Mouse (Mus musculus) olfactory bulb, adult 2 months (tissue): ENCODE measurements around the gene Appbp2.

Experiments used
- CTCF ChIP-seq: fragments of 200-500 bp; IDR thresholded peaks from 2 replicates; pipeline ENCODE4 v1.5.1; 2012; ENCODE audit warnings: low read depth, mild to moderate bottlenecking, low read length, moderate library complexity; ENCODE audit not compliant: insufficient read depth
- POLR2A ChIP-seq: fragments of 200-500 bp; IDR thresholded peaks from 2 replicates; pipeline ENCODE4 v1.6.1; 2012; ENCODE audit warnings: mild to moderate bottlenecking, low read depth, low read length, moderate library complexity; ENCODE audit not compliant: insufficient read depth

DNA sequence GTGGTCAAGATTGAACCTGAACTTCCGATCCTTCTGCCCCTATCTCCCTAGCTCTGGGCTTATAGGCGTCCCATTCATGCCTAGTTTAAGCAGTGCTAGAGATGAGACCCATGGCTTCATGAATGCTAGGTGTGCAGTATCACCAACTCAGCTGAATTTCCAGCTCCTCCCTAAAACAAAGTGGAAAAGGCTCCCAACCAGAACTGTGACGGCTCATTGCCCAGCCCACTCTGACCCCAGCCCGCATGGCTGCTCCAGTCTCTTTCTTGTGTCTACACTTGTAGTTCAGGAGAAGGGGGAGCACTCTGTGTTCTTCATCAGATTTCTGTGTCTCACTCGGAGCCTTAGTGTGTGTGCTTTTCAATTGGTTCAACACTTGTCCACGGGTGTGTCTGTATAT is 50.1 kb downstream of the Appbp2 start:
- TF ChIP-seq CTCF (no peak), POLR2A (no peak)
